Mouse (Mus musculus): ENCODE results near the gene Mog. TPM values are rescaled to one million over a fixed set of nuclear protein-coding genes. Genes with fewer than 3 reads are reported as not detected.
"Not testable (repeated sequence)": the region's sequence is repeated elsewhere in the genome, so short reads cannot be mapped to it uniquely, and the experiment has no call there.

Gene Mog
- total RNA-seq, 2 experiments from 2014 or later = 67.6 to 72.6 TPM

DNA sequence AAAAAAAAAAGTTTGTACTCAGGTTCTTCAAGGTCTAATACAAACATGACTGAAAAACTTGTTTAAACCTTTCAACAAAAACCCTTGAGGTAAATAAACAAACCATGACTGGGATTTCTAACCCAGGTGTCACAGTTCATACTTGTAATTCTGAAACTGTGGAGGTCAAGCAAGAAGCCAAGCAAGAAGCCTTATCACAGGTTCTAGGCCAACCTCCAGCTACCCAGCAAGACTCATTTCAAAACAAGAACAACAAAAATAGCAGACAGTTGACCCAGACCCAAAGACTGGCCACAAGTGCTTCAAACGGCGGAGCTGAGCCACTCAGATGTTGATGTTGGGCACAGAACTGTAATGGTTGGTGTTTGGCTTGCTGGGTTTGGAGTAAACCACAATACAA, 28.7 kb downstream of the Mog start:
- no peak for DNase-seq

DNA sequence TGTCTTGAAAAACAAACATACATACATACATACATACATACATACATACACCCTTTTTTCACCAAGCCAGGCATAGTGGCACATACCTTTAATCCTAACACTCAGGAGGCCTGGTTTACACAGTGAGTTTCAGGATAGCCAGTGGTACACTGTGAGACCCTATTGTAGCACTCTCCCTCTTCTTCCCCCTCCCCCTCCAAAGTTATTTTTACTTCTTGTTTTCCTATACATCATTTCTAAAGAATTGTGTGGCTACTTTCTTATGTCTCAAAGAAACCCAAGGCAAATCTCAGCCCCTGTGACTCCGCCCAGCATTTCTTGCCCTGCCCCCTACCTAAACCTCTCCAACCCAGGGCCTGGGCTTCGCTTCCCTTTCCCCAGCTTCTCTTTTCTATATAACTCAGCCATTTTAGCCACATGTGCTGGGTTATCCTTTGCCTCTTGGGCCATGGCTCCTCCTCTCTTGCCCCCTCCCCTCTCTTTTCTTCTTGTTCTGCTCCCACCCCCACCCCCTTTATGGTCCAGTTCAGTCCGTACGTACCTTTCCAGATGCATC, 29.4 kb downstream of the Mog start:
- DNase-seq = no peak

DNA sequence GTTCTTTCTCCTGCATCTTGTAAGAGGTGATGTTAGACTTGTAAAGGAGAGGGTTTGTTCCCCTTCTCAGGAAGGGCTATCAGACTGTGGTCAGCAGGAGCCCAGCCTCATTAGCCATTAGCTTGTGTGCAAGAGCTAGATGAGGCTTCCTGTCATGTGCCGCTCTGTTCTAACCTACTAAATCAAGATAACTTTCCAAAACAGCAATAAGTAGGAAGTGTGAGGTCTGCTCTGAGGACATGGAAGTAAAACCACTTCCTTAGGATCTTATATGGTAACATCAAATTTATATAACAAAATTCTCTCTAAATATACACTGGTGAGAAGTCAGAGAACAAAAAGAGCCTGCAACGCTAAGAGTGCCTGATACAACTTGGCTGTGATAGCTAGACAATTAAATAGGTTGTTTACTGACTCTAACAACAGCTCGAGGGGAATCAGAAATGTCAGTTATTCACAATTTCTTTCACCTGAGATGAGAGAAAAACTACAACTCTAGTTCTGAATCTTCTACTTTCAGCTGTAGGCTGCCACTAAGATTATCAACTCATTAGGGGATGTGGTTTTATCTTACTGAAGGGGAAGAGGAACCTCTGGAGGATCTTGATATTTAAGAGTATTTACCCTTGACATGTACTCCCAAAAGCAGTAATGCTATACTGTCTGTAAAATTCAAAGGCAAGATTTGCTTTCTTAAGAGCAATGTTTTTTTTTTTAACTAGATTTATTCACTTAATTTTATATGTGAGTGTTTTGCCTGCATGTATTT, 30.7 kb downstream of the Mog start:
- DNase-seq = no peak

DNA sequence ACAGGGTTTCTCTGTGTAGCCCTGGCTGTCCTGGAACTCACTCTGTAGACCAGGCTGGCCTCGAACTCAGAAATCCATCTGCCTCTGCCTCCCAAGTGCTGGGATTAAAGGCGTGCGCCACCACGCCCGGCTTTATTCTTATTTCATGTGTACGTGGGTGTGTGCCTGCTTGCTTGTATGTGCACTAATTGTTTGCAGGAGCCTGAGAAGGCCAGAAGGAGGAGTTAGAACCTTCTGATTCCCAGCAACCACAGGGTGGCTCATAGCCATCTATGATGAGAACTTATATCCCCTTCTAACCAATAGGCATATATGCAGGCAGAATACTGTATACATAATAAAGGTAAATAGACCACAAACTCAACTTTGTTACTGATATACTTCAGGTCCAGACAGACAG, 32.6 kb downstream of the Mog start:
- not testable (repeated sequence) for DNase-seq

DNA sequence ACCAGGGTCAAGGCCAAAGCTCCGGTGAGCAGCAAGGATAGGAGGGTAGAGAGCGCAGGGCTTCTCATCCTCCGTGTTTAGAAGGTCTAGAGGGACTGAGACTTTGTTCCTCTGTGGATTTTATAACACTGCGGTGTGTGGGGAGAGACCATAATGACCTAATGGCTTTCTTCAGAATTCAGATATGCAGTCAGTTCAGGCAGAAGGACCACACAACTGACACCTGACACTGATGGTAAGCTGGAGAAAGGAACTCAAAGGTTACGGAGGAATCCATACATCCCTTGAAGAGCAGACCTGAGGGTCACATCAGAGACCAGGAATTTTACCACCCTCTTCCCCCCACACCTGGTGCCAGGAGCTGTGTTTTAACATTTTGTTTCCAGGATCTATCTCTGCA, 33.8 kb downstream of the Mog start, which contains the start of gene H2-M5:
TSS of gene H2-M5 (minus strand) at position 101 of the 400 bp plus-strand sequence.
- DNase-seq = no peak

DNA sequence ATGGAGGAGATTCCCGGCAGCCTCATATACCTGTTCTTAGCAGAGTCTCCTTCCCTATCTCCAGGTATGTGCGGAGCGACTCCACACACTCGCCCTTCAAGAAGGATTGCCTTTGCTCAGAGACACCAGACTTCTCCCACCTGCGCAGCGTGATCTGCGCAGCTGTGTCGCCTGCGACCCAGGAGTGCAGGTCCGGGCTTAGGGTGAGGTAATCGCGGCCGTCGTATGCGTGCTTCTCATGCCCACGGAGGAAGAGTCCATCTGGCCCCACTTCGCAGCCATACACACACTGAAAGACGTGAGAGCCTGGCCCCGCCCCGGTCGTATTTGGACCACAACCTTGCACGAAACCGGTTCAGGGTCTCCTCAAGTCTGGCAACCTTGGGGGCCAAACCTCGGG, 34.7 kb downstream of the Mog start:
- DNase-seq = no peak

DNA sequence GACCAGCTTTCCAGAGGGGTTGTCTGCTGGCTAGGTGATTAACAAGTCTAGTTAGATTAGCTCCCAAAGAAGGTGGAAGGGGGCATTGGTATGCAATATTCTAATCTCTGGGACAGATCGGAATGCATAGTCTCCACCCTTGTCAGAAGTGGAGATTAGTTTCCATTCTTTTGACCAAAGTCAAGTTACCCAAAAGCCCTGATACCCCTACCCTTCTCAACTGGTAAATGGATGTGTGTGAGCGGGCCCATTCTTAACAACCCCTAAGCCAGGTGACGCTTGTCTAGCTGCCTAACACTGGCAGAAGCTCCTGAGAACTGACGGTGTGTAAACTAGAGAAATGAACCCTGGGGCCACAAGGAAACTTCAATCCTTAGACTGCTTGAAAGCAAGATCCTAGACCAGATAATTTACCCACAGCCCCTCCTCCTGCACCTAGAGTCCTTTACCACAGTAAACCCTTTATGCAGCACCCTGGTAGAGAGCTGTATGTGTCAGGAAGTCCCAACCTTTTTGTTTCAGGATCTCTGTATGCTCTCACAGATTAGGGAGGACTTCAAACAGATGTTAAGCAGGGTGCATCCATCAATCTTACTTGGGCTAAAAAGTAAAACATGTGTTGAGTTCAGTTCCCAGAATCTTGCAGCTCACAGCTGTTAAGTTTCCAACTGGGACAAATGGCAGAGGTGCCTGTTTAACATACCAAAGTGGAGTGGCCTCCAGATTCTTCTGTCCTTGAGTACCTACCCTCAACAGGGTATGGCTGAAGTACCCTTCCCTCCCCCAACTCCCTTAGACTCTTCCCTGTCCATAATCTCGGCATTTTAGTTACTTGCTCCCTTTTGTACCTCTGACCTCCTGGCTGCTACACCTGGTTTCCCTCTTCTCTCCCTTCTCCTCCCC, 40.7 kb downstream of the Mog start:
- no peak for DNase-seq

DNA sequence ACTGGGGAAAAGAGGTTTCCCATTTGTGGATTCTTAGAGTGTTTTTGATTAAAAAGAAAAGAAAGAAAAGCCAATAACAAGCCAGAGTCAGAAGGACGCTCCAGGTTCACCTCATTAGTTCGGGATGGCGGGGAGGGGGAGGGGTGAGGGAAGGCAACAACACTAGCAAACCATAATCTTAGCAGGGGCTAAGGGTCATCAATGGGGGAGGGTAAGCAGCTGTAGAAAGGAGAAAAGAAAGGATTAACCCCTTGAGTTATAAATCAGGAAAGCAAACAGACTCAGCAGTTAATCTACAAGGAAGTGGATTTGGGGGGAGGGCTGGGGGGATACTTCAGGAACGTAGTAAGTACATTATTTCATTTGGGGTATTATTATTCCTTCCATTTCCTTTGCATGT, 41.4 kb downstream of the Mog start:
- no peak for DNase-seq

DNA sequence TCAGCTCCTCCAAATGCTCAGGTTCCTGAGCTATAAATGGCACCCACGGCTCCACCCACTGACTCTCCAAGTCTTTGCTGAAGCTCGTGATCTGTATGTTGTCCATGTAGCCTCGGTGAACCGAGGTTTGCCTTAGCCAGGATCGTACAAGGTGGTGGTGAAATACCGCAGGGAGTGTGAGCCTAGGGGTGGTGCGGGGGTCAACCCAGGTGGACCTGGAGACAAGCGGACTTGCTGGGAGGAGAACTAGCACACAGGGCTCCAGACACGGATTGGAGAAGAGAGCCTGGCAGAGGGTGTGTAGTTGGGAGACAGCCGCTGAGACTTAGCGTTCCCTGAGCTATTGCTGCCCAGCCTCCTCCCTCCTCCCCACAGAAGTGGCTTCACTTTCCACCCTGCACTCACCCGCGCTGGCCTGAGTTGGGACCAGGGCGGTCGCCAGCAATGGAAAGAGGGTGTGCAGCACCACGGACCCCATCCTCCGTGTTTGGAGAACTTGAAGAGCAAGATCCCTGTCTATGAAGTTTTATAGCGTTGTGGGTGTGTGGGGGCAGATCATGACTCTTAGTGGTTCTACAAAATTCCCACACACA, 41.9 kb downstream of the Mog start, which contains the start of gene 2410137M14Rik:
TSS of gene 2410137M14Rik (minus strand) at position 17 of the 593 bp plus-strand sequence.
- DNase-seq = peak; percentile 24 to 26

DNA sequence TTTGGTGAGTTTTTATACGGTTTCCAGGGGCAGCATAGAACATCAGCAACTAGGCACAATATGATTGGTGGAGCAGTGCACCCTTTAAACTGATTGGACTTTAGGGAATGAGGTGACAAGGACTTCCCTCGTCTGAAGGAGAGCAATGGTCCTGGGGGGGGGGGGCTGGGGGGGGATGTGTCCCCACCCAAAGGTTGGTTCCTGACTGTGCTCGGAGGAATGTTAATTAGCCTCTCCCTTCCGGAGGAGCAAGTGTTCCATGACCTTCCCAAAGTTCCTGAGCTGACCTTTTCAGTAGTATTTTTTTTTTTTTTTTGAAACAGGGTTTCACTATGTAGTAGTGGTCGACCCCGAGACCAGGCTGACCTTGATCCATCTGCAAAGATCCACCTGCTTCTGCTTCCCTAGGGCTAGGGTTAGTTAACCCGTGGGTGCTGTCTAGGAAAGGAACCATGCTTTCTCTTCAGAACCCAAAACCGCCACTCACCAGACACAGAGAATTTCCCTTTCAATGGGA, 49.9 kb downstream of the Mog start:
- DNase-seq = no peak

DNA sequence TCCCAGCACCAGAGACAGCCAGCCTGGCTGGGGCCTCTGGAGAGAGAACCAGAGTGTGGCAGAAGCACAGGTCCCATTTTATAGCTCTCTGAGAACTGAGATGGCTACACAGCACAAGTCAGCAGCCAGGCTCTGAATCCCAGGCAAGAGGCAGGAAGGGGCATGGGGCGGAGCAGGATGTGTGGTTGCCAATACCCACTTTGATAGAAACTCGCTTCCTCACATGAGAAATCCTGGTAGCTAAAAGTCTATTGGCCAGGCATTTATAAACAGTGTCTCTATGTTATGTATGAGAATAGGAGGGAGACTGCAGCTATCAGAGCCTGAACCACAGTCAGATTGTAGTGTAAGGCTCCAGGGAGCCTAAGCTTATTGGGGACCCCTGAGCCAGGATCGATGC, 50.4 kb downstream of the Mog start:
- DNase-seq = no peak

DNA sequence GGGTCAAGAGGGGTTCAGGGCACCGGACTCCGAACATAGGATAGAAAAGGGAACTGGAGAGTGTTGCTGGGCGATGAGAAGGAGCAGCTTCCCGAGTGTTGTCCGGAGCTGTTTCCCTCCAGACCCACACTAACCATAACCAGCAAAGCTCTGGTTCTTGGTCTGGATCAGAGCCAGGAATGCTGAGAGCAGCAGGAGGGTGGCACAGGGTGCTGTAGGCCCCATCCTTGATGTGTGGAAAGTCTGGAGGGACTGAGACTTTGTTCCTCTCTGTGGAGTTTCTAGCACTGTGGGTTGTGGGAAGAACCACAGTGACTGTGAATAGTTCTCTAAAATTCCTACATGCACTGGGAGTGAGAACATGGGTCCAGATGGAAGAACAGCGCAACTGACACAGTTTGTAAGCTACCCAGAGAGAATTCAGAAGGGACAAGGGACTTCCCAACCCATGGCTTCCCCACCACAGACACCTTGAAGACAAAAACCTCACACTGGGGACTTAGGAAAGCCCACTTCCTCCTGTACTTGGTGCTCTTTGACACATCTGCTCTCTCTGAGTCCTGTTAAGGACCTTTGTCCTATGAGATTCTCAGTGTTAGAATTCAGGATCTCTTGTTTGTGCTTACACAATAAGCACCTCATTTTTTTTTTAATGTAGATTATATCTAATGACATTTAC, 51.9 kb downstream of the Mog start:
- DNase-seq = no peak

DNA sequence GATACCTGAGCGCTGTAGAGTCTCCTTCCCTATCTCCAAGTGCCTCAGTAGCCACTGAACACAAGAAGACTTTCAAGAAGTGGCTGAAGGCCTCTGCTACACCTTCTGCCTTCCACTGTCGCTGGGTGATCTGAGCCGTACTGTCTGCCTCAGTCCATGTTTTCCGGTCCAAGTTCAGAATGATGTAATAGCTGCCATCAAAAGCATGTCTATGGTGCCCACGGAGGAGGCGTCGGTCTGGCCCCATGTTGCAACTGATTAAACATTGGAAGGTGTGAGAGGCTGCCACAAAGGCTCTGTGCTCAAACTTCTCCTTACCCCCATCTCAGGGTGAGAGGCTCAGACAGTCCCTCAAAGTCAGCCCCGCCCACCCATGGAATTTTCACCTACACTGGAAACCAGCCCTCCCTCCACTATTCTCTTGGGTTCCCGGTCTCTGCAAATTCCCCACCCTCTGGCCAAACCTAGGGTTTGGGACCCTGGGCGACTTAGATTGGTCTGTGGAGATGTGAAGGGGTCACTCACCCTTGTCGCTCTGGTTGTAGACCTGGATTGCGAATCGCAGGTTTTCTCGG, 52.8 kb downstream of the Mog start:
- no peak for DNase-seq

DNA sequence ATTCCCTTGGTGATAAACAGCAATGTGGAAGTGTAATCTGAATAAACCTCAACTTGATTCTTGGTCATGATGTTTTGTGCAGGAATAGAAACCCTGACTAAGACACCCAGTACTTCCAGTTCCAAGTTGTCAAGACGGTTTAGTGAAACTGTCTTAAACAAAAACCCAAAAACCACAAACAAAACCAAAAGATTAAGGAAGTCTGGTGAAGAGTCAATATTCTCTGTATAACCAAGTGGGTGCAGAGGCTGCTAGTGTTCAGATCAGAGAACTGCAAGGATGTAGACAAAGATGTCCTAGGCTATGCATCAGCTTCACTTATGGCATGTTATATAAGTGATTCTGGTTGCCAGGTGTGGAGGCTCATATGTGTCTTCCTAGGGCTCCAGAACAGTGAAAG, 56.3 kb downstream of the Mog start:
- no peak for DNase-seq

DNA sequence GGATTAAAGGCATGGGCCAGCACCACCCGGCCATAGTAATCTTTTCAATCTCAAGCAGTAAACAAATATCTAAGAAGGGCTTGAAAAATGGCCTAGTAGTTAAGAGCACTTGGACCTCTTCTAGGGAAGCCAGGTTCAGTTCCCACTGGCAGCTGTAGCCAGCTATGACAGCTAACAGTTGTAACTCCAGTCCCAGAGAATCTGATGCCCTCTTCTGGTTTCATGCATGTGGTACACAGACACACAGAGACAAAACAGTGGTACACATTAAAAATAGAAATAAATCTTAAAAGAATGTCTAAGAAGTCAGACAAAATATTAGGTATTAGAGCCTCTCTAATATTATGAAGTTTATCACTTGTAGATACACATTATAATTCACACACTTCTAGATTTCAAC, 62.1 kb downstream of the Mog start:
- DNase-seq = no peak

Other genes starting within 250 kb of the Mog start
- gene H2-M10.6, start 211.2 kb downstream of the Mog start, total RNA-seq (2021) = not detected
- gene Trim26, start 186.3 kb downstream of the Mog start, total RNA-seq (2021) = 10 to 100 TPM; 15.9 to 20.3 TPM
- gene Trim15, start 156.2 kb downstream of the Mog start, total RNA-seq (2021) = not detected
- not detected for gene Trim10, start 153.8 kb downstream of the Mog start, total RNA-seq (2021)
- not detected for gene Trim40, start 133.3 kb downstream of the Mog start, total RNA-seq (2021)
- not detected for gene Trim31, start 125.3 kb downstream of the Mog start, total RNA-seq (2021)
- gene Rnf39, start 80.5 kb downstream of the Mog start, total RNA-seq (2021) = 1 to 10 TPM; 4.4 to 7.3 TPM
- gene Ppp1r11, start 71.7 kb downstream of the Mog start, total RNA-seq (2021) = 100 to 1,000 TPM; 132 to 138 TPM
- gene Znrd1, start 64.8 kb downstream of the Mog start, total RNA-seq (2021) = 10 to 100 TPM; 37.6 to 41.3 TPM
- 1 to 10 TPM; 6.1 to 8.8 TPM for gene Znrd1as, start 64.8 kb downstream of the Mog start, total RNA-seq (2021)
- not detected for gene 2410137M14Rik, start 42.2 kb downstream of the Mog start, total RNA-seq (2021)
- 1 to 10 TPM in 1 of 2 experiments, under 1 TPM in 1; 1.00 to 1.1 TPM for gene H2-M5, start 33.9 kb downstream of the Mog start, total RNA-seq (2021)
- 10 to 100 TPM; 15.9 to 18.1 TPM for gene Zfp57, start 22.2 kb downstream of the Mog start, total RNA-seq (2021)
- 100 to 1,000 TPM; 688 to 703 TPM for gene Gabbr1, start 22.6 kb upstream of the Mog start, total RNA-seq (2021)
- gene Olfr90, start 65.1 kb upstream of the Mog start, total RNA-seq (2021) = not detected
- gene Olfr91, start 74.9 kb upstream of the Mog start, total RNA-seq (2021) = not detected
- gene Olfr92, start 96.7 kb upstream of the Mog start, total RNA-seq (2021) = not detected
- gene Olfr93, start 138.1 kb upstream of the Mog start, total RNA-seq (2021) = not detected
- not detected for gene Ubd, start 170.5 kb upstream of the Mog start, total RNA-seq (2021)
- not detected for gene Olfr94, start 177.6 kb upstream of the Mog start, total RNA-seq (2021)
- gene Olfr95, start 189.7 kb upstream of the Mog start, total RNA-seq (2021) = not detected
- gene Olfr96, start 196.7 kb upstream of the Mog start, total RNA-seq (2021) = not detected
- not detected for gene Olfr97, start 213.9 kb upstream of the Mog start, total RNA-seq (2021)
- gene Olfr98, start 240.4 kb upstream of the Mog start, total RNA-seq (2021) = not detected
- gene H2-M3, start 246.8 kb upstream of the Mog start, total RNA-seq (2021) = 1 to 10 TPM; 1.5 to 2.0 TPM

Measured in layer of hippocampus, postnatal 36 days (tissue).